Mouse (Mus musculus): ENCODE results near the gene Atrnl1.

Atrnl1 gene

GRCm38 (mm10) chr19:57609361-57610057, 1.3 kb upstream of the Atrnl1 start:
- intact Hi-C loops (cut with DNase I): no loop called here

GRCm38 (mm10) chr19:57610058-57610475, 767 bp upstream of the Atrnl1 start:
- intact Hi-C loops (cut with DNase I): no loop called here

GRCm38 (mm10) chr19:57611291-57612178, 701 bp downstream of the Atrnl1 start:
- intact Hi-C loops (cut with DNase I): no loop called here

- intact Hi-C loops (cut with DNase I): no loop called here
These were observed 1.3 kb downstream of the Atrnl1 start for GRCm38 (mm10) chr19:57612179-57612472.

- intact Hi-C loops (cut with DNase I): no loop called here
These were observed 5.3 kb downstream of the Atrnl1 start for GRCm38 (mm10) chr19:57615972-57616621.

- intact Hi-C loops (cut with DNase I): no loop called here
These were observed 8.3 kb downstream of the Atrnl1 start for GRCm38 (mm10) chr19:57619088-57619487.

GRCm38 (mm10) chr19:57621814-57622213, 11.0 kb downstream of the Atrnl1 start:
- intact Hi-C loops (cut with DNase I): no loop called here

GRCm38 (mm10) chr19:57625738-57626137, 14.9 kb downstream of the Atrnl1 start:
- intact Hi-C loops (cut with DNase I): no loop called here

GRCm38 (mm10) chr19:57627251-57627650, 16.4 kb downstream of the Atrnl1 start:
- intact Hi-C loops (cut with DNase I): no loop called here

GRCm38 (mm10) chr19:57642536-57642935, 31.7 kb downstream of the Atrnl1 start:
- intact Hi-C loops (cut with DNase I): loop anchor here (2.0 to 5.0 kb wide), 2 partner anchors 160 to 240 kb away; no protein-coding TSS in a partner anchor

GRCm38 (mm10) chr19:57642980-57643379, 32.1 kb downstream of the Atrnl1 start:
- intact Hi-C loops (cut with DNase I): loop anchor here (2.0 to 5.0 kb wide), 2 partner anchors 160 to 241 kb away; no protein-coding TSS in a partner anchor

- intact Hi-C loops (cut with DNase I): no loop called here
These were observed 37.5 kb downstream of the Atrnl1 start for GRCm38 (mm10) chr19:57648202-57648943.

GRCm38 (mm10) chr19:57648944-57649271, 38.1 kb downstream of the Atrnl1 start:
- intact Hi-C loops (cut with DNase I): no loop called here

- intact Hi-C loops (cut with DNase I): loop anchor here (5.0 kb wide), 1 partner anchor 812 kb away; no protein-coding TSS in a partner anchor
These were observed 44.2 kb downstream of the Atrnl1 start for GRCm38 (mm10) chr19:57655083-57655482.

GRCm38 (mm10) chr19:57655491-57655890, 44.7 kb downstream of the Atrnl1 start:
- intact Hi-C loops (cut with DNase I): loop anchor here (5.0 kb wide), 1 partner anchor 812 kb away; no protein-coding TSS in a partner anchor

- intact Hi-C loops (cut with DNase I): loop anchor here (5.0 kb wide), 1 partner anchor 810 kb away; no protein-coding TSS in a partner anchor
These were observed 46.7 kb downstream of the Atrnl1 start for GRCm38 (mm10) chr19:57657426-57658087.

GRCm38 (mm10) chr19:57658111-57659091, 47.6 kb downstream of the Atrnl1 start:
- intact Hi-C loops (cut with DNase I): loop anchor here (5.0 kb wide), 1 partner anchor 809 kb away; no protein-coding TSS in a partner anchor

- intact Hi-C loops (cut with DNase I): no loop called here
These were observed 56.2 kb downstream of the Atrnl1 start for GRCm38 (mm10) chr19:57667011-57667410.

GRCm38 (mm10) chr19:57667946-57668345, 57.1 kb downstream of the Atrnl1 start:
- intact Hi-C loops (cut with DNase I): no loop called here

Data from adrenal gland (tissue).